Mouse (Mus musculus) heart, adult 2 months (tissue): Measurements from ENCODE around the gene Emx2. TPM values are rescaled to one million over a fixed set of nuclear protein-coding genes. Genes with fewer than 3 reads are reported as not detected.

Experiments
- DNase-seq, 2 experiments: peaks; one replicate each; pipeline ENCODE4 v3.0.0; 2021
- H3K27ac ChIP-seq: fragments of 200-600 bp; 2 replicates; pipeline ENCODE4 v1.8.1; 2022
- H3K27me3 ChIP-seq: fragments of 200-500 bp; 2 replicates; pipeline ENCODE4 v1.6.1; 2012; ENCODE audit warnings: mild to moderate bottlenecking, low read length, inconsistent platforms, mixed read lengths; ENCODE audit not compliant: control insufficient read depth, insufficient read depth
- H3K36me3 ChIP-seq: fragments of 200-500 bp; 2 replicates; pipeline ENCODE4 v1.6.1; 2012; ENCODE audit warnings: low read length, inconsistent platforms; ENCODE audit not compliant: control insufficient read depth, insufficient read depth
- H3K4me1 ChIP-seq: fragments of 200-500 bp; 2 replicates; pipeline ENCODE4 v1.6.1; 2011; ENCODE audit warnings: low read length; ENCODE audit not compliant: control insufficient read depth, insufficient read depth
- H3K4me3 ChIP-seq: fragments of 200-600 bp; 2 replicates; pipeline ENCODE4 v1.8.1; 2022
- H3K79me2 ChIP-seq: fragments of 200-500 bp; replicated peaks from 2 replicates; pipeline ENCODE4 v1.6.1; 2012; ENCODE audit warnings: mild to moderate bottlenecking, inconsistent platforms, low read length, moderate library complexity, mixed read lengths; ENCODE audit not compliant: control insufficient read depth, insufficient read depth
- H3K9ac ChIP-seq: fragments of 200-500 bp; 2 replicates; pipeline ENCODE4 v1.6.1; 2012; ENCODE audit warnings: low read depth, mild to moderate bottlenecking, control low read depth, inconsistent platforms, low read length, mixed read lengths
- CTCF ChIP-seq: fragments of 200-600 bp; IDR thresholded peaks from 2 replicates; pipeline ENCODE4 v1.8.1; 2022; ENCODE audit warnings: antibody characterized with exemption, mild to moderate bottlenecking, moderate library complexity
- EP300 ChIP-seq: fragments of 200-500 bp; IDR thresholded peaks from 2 replicates; pipeline ENCODE4 v1.6.1; 2011; ENCODE audit warnings: low read depth, low read length, control low read depth; ENCODE audit not compliant: insufficient read depth
- POLR2A ChIP-seq: fragments of 200-500 bp; IDR thresholded peaks from 2 replicates; pipeline ENCODE4 v1.6.1; 2011; ENCODE audit warnings: mild to moderate bottlenecking, low read depth, low read length, control low read depth; ENCODE audit not compliant: insufficient read depth
- WGBS: fragments of 180-500 bp; shearing (Covaris S2); methylation state at CpG from one replicate; pipeline ENCODE4 v1.1.7; 2018; 5-methylcytosine and 5-hydroxymethylcytosine counted together
- intact Hi-C: fragments of 180-260 bp; cut with DNase I; formaldehyde crosslinking; loops from one replicate; pipeline ENCODE4 v1.15.1; 2025
- polyA plus RNA-seq: library from polyadenylated mRNA; depleted of rRNA; stranded (reverse); fragments of >200 nt; gene quantifications from 2 replicates; pipeline ENCODE4 v1.2.3, GENCODE M21; 2012; rRNA removed
- total RNA-seq, 2 experiments: library from RNA; stranded (reverse); gene quantifications; 2 replicates each; pipeline ENCODE4 v1.2.3; 2021

The Emx2 gene
- total and polyA plus RNA-seq, 3 experiments: not detected

DNA sequence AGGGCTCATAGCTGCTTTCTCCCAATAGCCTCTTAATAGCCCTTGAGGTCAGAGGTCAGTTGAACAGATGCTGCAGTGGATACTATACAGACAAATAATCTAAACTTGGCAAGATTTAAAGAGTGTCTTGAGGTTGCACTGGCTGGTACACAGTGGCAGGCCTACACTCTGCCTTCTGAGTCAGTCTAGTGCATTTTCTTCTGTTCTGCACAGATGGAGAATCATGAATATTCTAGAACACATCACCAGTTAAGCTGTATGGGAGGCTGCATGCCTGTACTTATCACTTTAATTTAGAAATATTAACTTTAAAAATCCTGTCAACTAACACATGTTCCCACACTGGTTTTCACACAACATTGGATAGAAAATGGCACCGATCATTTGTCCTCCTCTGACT lies 34.1 kb downstream of the Emx2 start:
- WGBS: 90% methylated on average over 1 of the region's 1 CpGs
- H3K36me3 ChIP-seq: no peaks in the 10 kb centered on the region
- H3K27ac ChIP-seq: no peak overlapping the region
- H3K9ac ChIP-seq: no peak overlapping the region
- H3K4me3 ChIP-seq: no peak overlapping the region
- no peaks in the 10 kb centered on the region for H3K79me2 ChIP-seq
- H3K27me3 ChIP-seq: 0 out of 2 replicates have a peak, but pooled peaks cover 1% of the 10 kb centered on the region
- TF ChIP-seq CTCF (no peak), POLR2A (no peak), EP300 (no peak)
- H3K4me1 ChIP-seq: no peaks in the 10 kb centered on the region
- intact Hi-C loops: no loop called here
- DNase-seq: no peak

- TF ChIP-seq CTCF (no peak), EP300 (no peak), POLR2A (no peak)
- WGBS: 65% methylated on average over 4 of the region's 4 CpGs
- H3K79me2 ChIP-seq: no peaks in the 10 kb centered on the region
- H3K36me3 ChIP-seq: no peaks in the 10 kb centered on the region
- H3K27ac ChIP-seq: no peak overlapping the region
- no peak overlapping the region for H3K9ac ChIP-seq
- H3K4me3 ChIP-seq: no peak overlapping the region
- H3K4me1 ChIP-seq: no peaks in the 10 kb centered on the region
- intact Hi-C loops: no loop called here
- DNase-seq: no peak
- H3K27me3 ChIP-seq: 0 out of 2 replicates have a peak, but pooled peaks cover 1% of the 10 kb centered on the region
Observed at GRCm38 (mm10) chr19:59496832-59497231, 38.7 kb downstream of the Emx2 start.

- DNase-seq: no peak
- TF ChIP-seq CTCF: no peak
- no peak for TF ChIP-seq POLR2A
- TF ChIP-seq EP300: no peak
- WGBS: 86% methylated on average over 2 of the region's 2 CpGs
- no peak overlapping the region for H3K27ac ChIP-seq
- no peak overlapping the region for H3K9ac ChIP-seq
- no peaks in the 10 kb centered on the region for H3K4me1 ChIP-seq
- no peaks in the 10 kb centered on the region for H3K79me2 ChIP-seq
- intact Hi-C loops: no loop called here
- no peaks in the 10 kb centered on the region for H3K36me3 ChIP-seq
- no peak overlapping the region for H3K4me3 ChIP-seq
- no peaks in the 10 kb centered on the region for H3K27me3 ChIP-seq
Observed at GRCm38 (mm10) chr19:59508896-59509295, 50.7 kb downstream of the Emx2 start.

DNA sequence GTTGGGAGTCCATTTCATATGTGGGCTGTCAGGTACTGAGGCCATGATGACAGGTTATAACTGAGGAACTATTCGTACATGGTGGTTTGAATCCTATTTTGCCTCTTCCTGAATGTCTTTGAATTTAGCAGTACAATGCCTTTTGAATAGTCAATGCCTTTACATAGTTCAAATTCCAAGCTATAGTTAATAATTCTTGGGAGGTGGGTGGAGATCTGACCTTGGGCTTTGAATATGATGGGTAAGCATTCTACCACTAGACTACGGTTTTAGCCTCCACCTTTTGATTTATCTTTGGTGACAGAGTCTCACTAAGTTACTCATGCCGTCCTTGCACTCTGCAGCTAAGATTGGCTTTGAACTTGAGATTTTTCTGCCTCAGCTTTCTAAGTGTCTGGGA lies 55.0 kb downstream of the Emx2 start:
- no peaks in the 10 kb centered on the region for H3K36me3 ChIP-seq
- WGBS: 81% methylated on average over 3 of the region's 3 CpGs
- TF ChIP-seq POLR2A (no peak), CTCF (no peak), EP300 (no peak)
- H3K4me3 ChIP-seq: no peak overlapping the region
- intact Hi-C loops: no loop called here
- no peak overlapping the region for H3K27ac ChIP-seq
- no peaks in the 10 kb centered on the region for H3K4me1 ChIP-seq
- no peak overlapping the region for H3K9ac ChIP-seq
- no peaks in the 10 kb centered on the region for H3K79me2 ChIP-seq
- no peaks in the 10 kb centered on the region for H3K27me3 ChIP-seq
- DNase-seq: no peak

Other genes with a start within 250 kb of the Emx2 start
- not detected for gene Kcnk18, start 239.2 kb upstream of the Emx2 start, total RNA-seq
- not detected in 2 replicates for gene Kcnk18, start 239.2 kb upstream of the Emx2 start, polyA plus RNA-seq
- under 1 TPM; 0.80 to 0.94 TPM for gene Slc18a2, start 197.5 kb upstream of the Emx2 start, total RNA-seq
- 0.61 and 0.94 TPM in 2 replicates for gene Slc18a2, start 197.5 kb upstream of the Emx2 start, polyA plus RNA-seq
- 100 to 1,000 TPM; 251 to 301 TPM for gene Rps12-ps3, start 136.1 kb upstream of the Emx2 start, total RNA-seq
- gene Rps12-ps3, start 136.1 kb upstream of the Emx2 start, polyA plus RNA-seq: 728 and 927 TPM in 2 replicates
- gene Pdzd8, start 112.6 kb upstream of the Emx2 start, total RNA-seq: 10 to 100 TPM; 23.1 to 26.3 TPM
- 3.6 and 6.7 TPM in 2 replicates for gene Pdzd8, start 112.6 kb upstream of the Emx2 start, polyA plus RNA-seq